Mouse (Mus musculus) liver, postnatal 0 days (tissue): ENCODE results near the gene Cox19. TPM values are rescaled to one million over a fixed set of nuclear protein-coding genes. Genes with fewer than 3 reads are reported as not detected.

ENCODE experiments used
- ATAC-seq: fragments of 200-750 bp; cut with Nextera tagmentation; 2 replicates; pipeline ENCODE4 v1.8.0; 2017; ENCODE audit warnings: mild to moderate bottlenecking, moderate library complexity
- DNase-seq: peaks from one replicate; pipeline ENCODE4 v3.0.0-alpha.2; 2016
- H3K27ac ChIP-seq: fragments of 300-500 bp; sonication (generic); 2 replicates; pipeline ENCODE4 v1.5.1; 2014; ENCODE audit warnings: antibody characterized with exemption, moderate library complexity, mild to moderate bottlenecking, low read depth
- H3K27me3 ChIP-seq: fragments of 300-500 bp; sonication (generic); 2 replicates; pipeline ENCODE4 v1.6.1; 2014; ENCODE audit warnings: low read length, control low read depth, mixed read lengths; ENCODE audit not compliant: insufficient read depth
- H3K36me3 ChIP-seq: fragments of 300-500 bp; sonication (generic); replicated peaks from 2 replicates; pipeline ENCODE4 v1.6.1; 2014; ENCODE audit warnings: mild to moderate bottlenecking, control low read depth, low read length, moderate library complexity, mixed read lengths; ENCODE audit not compliant: insufficient read depth
- H3K4me1 ChIP-seq: fragments of 300-500 bp; sonication (generic); 2 replicates; pipeline ENCODE4 v1.6.1; 2014; ENCODE audit warnings: antibody characterized with exemption, mild to moderate bottlenecking, control low read depth; ENCODE audit not compliant: insufficient read depth
- H3K4me2 ChIP-seq: fragments of 300-500 bp; sonication (generic); 2 replicates; pipeline ENCODE4 v1.6.1; 2014; ENCODE audit warnings: low read depth, mild to moderate bottlenecking, low read length, moderate library complexity, mixed read lengths
- H3K4me3 ChIP-seq: fragments of 300-500 bp; sonication (generic); 2 replicates; pipeline ENCODE4 v1.5.1; 2014; ENCODE audit warnings: low read depth, low read length
- H3K9ac ChIP-seq: fragments of 300-500 bp; sonication (generic); replicated peaks from 2 replicates; pipeline ENCODE4 v1.6.1; 2014; ENCODE audit warnings: mild to moderate bottlenecking, moderate library complexity
- H3K9me3 ChIP-seq: fragments of 300-500 bp; sonication (generic); 2 replicates; pipeline ENCODE4 v1.6.1; 2016; ENCODE audit warnings: mild to moderate bottlenecking, control low read depth, low read length, mixed read lengths
- CTCF ChIP-seq: sonication (generic); IDR thresholded peaks from 2 replicates; pipeline ENCODE4 v1.5.1; 2016; ENCODE audit warnings: antibody characterized with exemption, low read depth
- EP300 ChIP-seq: IDR thresholded peaks from 2 replicates; pipeline ENCODE4 v1.6.1; 2016; ENCODE audit warnings: antibody characterized with exemption, low read depth, mild to moderate bottlenecking
- WGBS: fragments of 180-500 bp; shearing (Covaris S2); extraction: QIAGEN DNeasy Blood & Tissue Kit; methylation state at CpG from one replicate; pipeline ENCODE4 v1.1.7; 2014; ENCODE audit not compliant: insufficient replicate concordance; 5-methylcytosine and 5-hydroxymethylcytosine counted together
- polyA plus RNA-seq: library from polyadenylated mRNA; unstranded; fragments of >200 nt; fragmentation: Nextera tagmentation; extraction: Ambion mirVana; gene quantifications from 2 replicates; pipeline ENCODE4 v1.2.1, GENCODE M21; 2015

The Cox19 gene
- polyA plus RNA-seq, 1 experiment from 2014 or later, result 37.1 TPM

DNA sequence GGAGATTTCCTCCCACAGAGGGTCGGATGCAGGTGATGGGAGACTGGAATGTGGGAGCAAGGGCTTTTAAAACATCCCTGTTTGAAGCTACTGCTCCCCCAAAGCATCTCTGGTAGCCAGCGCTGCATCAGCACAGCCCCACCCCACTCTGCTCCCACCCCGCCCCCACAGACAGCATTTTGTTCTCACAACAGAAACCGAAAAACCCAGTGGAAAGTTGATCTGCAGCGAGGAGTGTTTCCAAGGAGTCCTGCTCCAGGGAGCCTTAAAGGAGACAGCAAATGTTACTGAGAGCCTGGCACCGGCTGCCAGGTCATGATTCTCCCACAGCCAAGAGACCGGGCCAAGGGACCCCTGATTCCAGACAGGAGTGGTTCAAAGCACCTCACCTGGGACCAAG is 20.5 kb downstream of the Cox19 start:
- DNase-seq, result no peak
- Histone ChIP-seq H3K27me3 (no peaks in the 10 kb centered on the region), H3K4me3 (no peak overlapping the region), H3K9me3 (no peaks in the 10 kb centered on the region), H3K4me2 (no peak overlapping the region), H3K4me1 (peaks cover 12% of the 10 kb centered on the region), H3K36me3 (no peaks in the 10 kb centered on the region), H3K9ac (no peak overlapping the region), H3K27ac (no peak overlapping the region)
- no peak for ATAC-seq
- no peak for TF ChIP-seq CTCF
- no peak for TF ChIP-seq EP300
- WGBS, result 73% methylated on average over 7 of the region's 7 CpGs

DNA sequence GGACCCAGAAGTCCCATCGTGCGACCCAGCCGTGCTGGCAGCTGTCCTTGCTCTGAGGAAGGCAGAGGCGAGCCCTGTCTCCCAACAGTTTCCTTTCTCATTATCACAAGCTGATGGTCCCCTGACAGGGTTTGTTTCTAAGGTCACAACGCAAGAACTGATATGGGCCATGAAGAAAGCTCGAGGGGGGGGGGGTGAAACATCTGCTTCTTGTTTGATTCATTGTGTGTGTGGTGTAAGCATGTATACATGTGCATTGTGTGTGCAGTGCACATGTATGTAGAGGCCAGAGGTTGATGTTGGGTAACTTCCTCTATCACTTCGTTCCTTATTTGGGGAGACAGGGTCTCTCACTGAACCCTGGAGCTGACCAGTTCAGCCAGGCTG is 23.6 kb downstream of the Cox19 start:
- Histone ChIP-seq H3K4me3 (no peak overlapping the region), H3K27ac (peak overlapping the region; percentile 62), H3K4me1 (peaks cover 19% of the 10 kb centered on the region), H3K9ac (no peak overlapping the region), H3K27me3 (no peaks in the 10 kb centered on the region; the same call in 1 of the 2 replicates), H3K36me3 (no peaks in the 10 kb centered on the region), H3K9me3 (no peaks in the 10 kb centered on the region), H3K4me2 (no peak overlapping the region)
- 33% methylated on average over 7 of the region's 7 CpGs for WGBS
- DNase-seq, result no peak
- TF ChIP-seq EP300 (no peak), CTCF (no peak)
- ATAC-seq, result no peak

DNA sequence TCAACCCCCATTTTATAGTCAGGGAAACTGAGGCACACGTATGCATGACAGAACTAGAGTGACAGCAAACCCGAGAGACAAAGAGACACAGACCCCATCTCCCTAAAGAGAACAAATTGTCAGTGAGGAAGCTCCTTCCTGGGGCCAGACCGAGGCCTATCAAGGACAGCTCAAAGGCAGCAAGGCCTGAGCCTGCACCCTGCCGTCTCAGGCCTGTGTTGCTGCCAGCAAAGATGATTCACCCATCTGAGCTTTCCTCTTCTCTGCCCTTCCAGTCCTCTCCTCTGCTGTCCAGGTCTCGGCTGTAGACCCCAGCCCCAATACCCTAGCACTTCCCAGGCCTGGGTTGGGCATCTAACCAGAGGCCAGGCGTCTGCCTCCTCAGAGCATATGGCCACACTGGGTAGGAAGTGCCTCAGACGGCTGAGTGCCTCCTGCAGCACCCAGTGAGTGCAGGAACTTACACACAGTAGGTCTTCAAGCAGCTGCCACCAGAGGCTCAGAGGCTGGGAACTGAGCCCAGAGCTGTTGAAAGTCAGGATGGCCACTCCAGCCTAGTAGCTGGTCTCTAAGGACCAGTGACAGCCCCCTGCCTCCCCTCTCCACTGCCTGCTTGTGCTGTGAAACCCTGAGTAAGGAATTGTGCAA is 24.1 kb downstream of the Cox19 start:
- no peaks in the 10 kb centered on the region; the same call in 1 of the 2 replicates for H3K27me3 ChIP-seq
- DNase-seq (no peak), ATAC-seq (no peak)
- H3K27ac ChIP-seq, result peak overlapping the region; percentile 62
- H3K4me2 ChIP-seq, result no peak overlapping the region
- peaks cover 15% of the 10 kb centered on the region; the same call in 1 of the 2 replicates for H3K4me1 ChIP-seq
- H3K9ac ChIP-seq, result no peak overlapping the region
- 65% methylated on average over 7 of the region's 7 CpGs for WGBS
- H3K9me3 ChIP-seq, result no peaks in the 10 kb centered on the region
- TF ChIP-seq EP300, result no peak
- TF ChIP-seq CTCF, result no peak
- H3K36me3 ChIP-seq, result no peaks in the 10 kb centered on the region
- no peak overlapping the region for H3K4me3 ChIP-seq

DNA sequence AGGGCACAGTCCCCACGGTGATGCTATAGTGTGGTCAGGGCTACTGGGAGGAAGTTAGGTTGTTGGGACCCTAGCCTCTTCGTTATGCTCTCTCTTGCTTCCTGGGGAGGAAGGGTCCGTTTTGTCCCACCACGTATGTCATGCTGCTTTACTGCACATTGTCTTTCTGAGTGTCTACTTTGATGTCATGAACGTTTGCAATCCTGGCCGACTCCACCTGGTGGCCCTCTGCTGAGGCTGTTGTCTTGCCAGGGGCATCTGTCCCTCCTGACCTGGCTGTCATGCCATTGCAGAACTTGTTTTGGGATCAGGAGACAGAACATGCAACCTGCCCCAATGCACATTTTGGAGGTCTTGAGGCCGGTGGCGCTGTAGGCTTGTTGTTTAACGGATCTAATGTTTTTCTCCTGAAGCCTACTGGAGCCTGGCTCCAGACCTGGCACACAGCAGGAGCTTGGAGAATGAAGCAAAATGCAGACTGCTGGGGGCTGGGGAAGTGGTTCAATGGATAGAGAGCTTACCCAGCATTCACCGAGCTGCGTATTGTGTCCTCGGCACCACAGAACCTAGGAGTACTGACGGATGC is 25.0 kb downstream of the Cox19 start:
- 55% methylated on average over 13 of the region's 13 CpGs for WGBS
- ATAC-seq (no peak), DNase-seq (no peak)
- no peaks in the 10 kb centered on the region for H3K36me3 ChIP-seq
- H3K4me2 ChIP-seq, result no peak overlapping the region
- no peaks in the 10 kb centered on the region for H3K9me3 ChIP-seq
- H3K27ac ChIP-seq, result no peak overlapping the region
- peaks cover 12% of the 10 kb centered on the region; the same call in 1 of the 2 replicates for H3K4me1 ChIP-seq
- H3K4me3 ChIP-seq, result no peak overlapping the region
- no peak overlapping the region for H3K9ac ChIP-seq
- TF ChIP-seq EP300, result no peak
- TF ChIP-seq CTCF, result peak; percentile 27; the same call in 1 of the 2 replicates
- no peaks in the 10 kb centered on the region; the same call in 1 of the 2 replicates for H3K27me3 ChIP-seq

DNA sequence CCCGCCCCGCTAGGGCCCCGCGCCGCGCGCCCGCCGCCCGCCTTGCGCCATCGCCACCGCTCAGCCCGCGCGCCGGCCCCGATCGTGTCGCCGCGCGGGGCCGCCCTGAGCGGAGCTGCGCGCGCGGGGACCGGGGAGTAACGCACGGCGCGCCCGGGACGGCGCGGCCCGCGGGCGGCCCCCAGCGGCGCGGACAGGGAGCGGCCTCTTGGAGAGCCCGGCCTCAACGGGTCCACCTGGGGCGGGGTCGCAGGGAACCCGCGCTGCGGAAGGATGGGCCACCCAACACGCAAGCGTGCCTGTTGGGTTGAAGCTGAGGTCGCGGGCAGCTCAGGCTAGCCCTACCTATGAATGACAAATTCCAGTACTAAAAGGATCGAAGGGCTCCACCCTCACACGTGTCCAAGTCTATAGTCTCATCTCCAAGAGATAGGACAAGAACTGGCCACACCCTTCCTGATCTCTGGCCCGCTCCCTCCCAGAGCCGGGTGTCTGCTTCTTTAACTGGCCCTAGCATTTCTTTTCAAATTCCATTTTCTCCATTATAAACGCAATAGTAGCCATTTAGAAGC is 25.7 kb downstream of the Cox19 start, which contains the start of gene Adap1:
Gene Adap1, minus strand, starts transcription at position 228 of the 572 bp plus-strand sequence.
- peaks cover 12% of the 10 kb centered on the region; the same call in 1 of the 2 replicates for H3K4me1 ChIP-seq
- peak within 1 kb of the TSS; percentile 62 for H3K4me3 ChIP-seq
- peak; percentile 81 for ATAC-seq
- whole genome bisulfite sequencing, result 2% methylated on average over 36 of the region's 61 CpGs
- H3K4me2 ChIP-seq, result peak within 1 kb of the TSS; percentile 89
- H3K27me3 ChIP-seq, result no peaks in the 10 kb centered on the region; the same call in 1 of the 2 replicates
- H3K9me3 ChIP-seq, result no peaks in the 10 kb centered on the region
- TF ChIP-seq CTCF (peak; percentile 42; the same call in 1 of the 2 replicates), EP300 (no peak)
- peak within 1 kb of the TSS; percentile 79 for H3K9ac ChIP-seq
- H3K36me3 ChIP-seq, result no peaks in the 10 kb centered on the region
- peak; percentile 72 for DNase-seq
- peak within 1 kb of the TSS; percentile 78 for H3K27ac ChIP-seq
